Mouse (Mus musculus): Measurements from ENCODE around the gene Mcrip1.

DNA sequence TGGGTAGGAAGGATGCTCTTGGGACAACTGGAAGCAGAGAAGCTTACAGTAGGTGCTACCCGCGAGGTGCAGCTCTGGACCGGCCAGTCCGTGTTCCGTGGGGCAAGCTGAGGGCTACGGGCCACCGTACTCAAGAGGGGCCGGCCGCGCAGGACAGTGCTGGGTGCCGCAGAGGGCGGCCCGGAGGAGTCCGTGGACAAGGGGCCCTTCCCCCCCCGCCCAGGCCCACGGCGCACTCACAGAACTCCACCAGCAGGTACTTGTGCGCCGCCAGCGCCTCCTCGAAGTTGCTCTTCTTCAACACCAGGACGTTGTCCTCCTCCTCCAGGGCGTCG is 22.9 kb upstream of the Mcrip1 start:
- TF ChIP-seq CTCF (IDR thresholded peaks at IDR 0.05; ENCODE audit: borderline replicate concordance, insufficient read depth, low read length) (no peak), POLR2A (IDR thresholded peaks at IDR 0.05; ENCODE audit: low read depth, low read length) (no peak)
